Mouse (Mus musculus): ENCODE measurements at regions not wholly inside any gene's neighbourhood (a gene's known extent, or its start where the extent isn't known, plus 50 kb on each side); places are given as distances from the start of the nearest gene placed in this dataset.

DNA sequence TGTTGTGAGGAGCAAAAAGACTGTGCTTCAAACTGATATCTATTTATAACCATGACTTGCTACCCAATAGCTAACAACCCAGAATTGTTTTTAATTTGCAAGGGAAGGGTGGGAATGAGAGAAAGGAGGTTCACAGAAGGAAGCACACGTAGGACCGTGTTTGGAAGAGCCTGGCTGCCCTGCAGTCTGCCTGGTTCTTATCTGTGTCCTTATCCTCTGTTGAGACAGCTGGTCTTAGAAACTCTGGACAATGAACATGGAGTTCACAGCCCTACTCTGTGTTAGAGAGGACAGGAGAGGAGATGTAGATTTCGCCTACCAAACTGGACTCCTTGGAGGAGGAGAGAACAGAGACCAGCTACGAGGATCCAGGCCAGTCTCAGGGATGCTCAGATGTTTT, 141.5 kb upstream of the Jun start:
- H3K4me1 ChIP-seq (replicated peaks), result peaks cover 12% of the 10 kb centered on the region
- no peak overlapping the region for H3K4me3 ChIP-seq (replicated peaks)
- H3K36me3 ChIP-seq, result no peaks in the 10 kb centered on the region
- peak overlapping the region; percentile 29; the same call in 1 of the 2 replicates for H3K27ac ChIP-seq
- H3K4me2 ChIP-seq (replicated peaks), result no peak overlapping the region
- ATAC-seq, result peak; percentile 21; the same call in 1 of the 2 replicates
- no peak overlapping the region for H3K9ac ChIP-seq
- H3K27me3 ChIP-seq (replicated peaks), result no peaks in the 10 kb centered on the region
- WGBS, result 82% methylated on average over 4 of the region's 4 CpGs
- H3K9me3 ChIP-seq, result no peaks in the 10 kb centered on the region

DNA sequence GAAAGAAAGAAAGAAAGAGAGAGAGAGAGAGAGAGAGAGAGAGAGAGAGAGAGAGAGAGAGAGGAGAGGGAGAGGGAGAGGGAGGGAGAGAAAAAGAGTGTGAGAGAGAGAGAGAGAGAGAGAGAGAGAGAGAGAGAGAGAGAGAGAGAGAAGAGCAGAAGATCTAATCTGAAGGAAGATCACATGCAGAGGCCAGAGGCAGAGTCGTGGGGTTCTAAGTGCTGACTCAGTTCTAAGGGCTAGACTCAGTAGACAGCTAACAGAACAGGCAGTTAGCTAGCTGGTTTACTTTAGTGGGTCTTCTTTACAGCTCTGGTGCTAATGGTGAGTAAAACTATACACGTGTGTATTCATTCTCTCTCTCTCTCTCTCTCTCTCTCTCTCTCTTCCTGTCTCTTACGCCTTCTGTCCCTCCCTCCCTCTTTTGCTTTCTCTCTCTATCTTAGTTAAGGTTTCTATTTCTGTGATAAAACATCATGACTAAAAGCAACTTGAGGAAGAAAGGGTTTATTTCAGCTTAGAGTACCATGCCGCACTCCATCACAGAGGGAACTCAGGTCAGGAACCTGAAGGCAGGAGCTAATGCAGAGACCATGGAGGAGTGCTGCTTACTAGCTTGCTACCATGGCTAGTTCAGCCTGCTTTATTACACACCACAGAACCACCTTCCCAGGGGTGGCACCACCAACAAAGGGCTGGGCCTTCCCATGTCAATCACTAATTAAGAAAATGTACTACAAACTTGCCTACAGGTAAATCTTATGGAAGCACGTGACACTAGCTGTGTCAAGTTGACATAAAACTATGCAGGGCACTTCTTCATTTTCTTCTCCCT, 142.8 kb upstream of the Jun start:
- Histone ChIP-seq H3K4me3 (replicated peaks) (no peak overlapping the region), H3K27ac (no peak overlapping the region), H3K4me1 (replicated peaks) (peaks cover 12% of the 10 kb centered on the region), H3K27me3 (replicated peaks) (no peaks in the 10 kb centered on the region), H3K36me3 (no peaks in the 10 kb centered on the region), H3K9me3 (no peaks in the 10 kb centered on the region), H3K9ac (no peak overlapping the region), H3K4me2 (replicated peaks) (no peak overlapping the region)
- no peak for ATAC-seq
- 65% methylated on average over 5 of the region's 5 CpGs for WGBS

DNA sequence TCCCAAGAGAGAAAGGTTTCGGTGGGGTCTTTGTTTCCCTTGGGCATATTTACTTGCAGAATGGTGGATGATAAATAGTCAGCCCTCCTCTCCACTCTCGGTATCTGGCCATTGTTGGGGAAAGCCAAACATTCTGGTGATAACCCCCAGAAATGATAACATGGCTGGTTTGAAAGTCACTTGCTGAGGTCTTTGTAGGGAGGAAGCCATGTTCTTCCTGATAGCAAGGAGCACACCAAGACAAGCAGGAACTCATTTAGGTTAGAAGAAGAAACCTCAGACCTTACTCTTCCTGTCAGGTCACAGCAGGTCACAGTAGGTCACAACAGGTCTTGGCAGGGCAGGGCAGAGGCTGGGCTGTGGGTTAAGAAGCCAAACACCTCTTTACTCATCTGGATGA, 144.1 kb upstream of the Jun start:
- no peak overlapping the region for H3K9ac ChIP-seq
- H3K4me2 ChIP-seq (replicated peaks), result no peak overlapping the region
- no peak for ATAC-seq
- no peak overlapping the region for H3K27ac ChIP-seq
- H3K9me3 ChIP-seq, result no peaks in the 10 kb centered on the region
- H3K4me1 ChIP-seq (replicated peaks), result peaks cover 12% of the 10 kb centered on the region
- H3K27me3 ChIP-seq (replicated peaks), result no peaks in the 10 kb centered on the region
- H3K36me3 ChIP-seq, result no peaks in the 10 kb centered on the region
- 49% methylated on average over 2 of the region's 2 CpGs for WGBS
- no peak overlapping the region for H3K4me3 ChIP-seq (replicated peaks)

DNA sequence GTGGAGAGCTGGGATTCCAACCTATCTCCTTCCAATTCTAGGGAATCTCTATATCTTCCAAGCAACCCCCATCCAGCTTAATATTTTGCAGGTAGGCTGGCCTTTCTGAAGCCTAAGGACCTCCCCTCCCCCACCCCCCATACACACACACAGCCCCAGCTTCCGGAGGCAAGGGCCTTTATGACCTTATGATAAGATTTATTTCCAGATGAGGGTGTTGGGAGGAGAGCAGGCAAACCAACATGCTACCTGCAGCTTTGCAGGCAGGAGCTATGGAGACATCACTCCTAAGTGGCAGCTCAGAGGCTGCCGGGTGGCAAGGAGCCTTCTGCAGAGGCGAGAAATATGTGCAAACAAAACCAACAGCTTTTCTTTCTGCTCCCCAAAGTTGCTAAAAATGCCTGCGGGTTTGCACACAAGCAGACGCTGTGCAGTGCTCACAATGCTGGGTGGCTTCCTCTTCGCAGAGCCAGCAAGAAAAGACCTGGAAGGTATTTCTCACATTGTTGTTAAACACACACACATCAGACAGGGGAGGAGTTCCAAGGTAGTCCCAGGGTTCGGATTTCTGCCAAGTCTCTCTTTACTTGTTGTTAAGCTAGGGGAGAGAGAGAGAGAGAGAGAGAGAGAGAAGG, 145.2 kb upstream of the Jun start:
- Histone ChIP-seq H3K9ac (no peak overlapping the region), H3K4me3 (replicated peaks) (no peak overlapping the region), H3K27me3 (replicated peaks) (no peaks in the 10 kb centered on the region), H3K4me1 (replicated peaks) (peaks cover 12% of the 10 kb centered on the region), H3K9me3 (no peaks in the 10 kb centered on the region), H3K4me2 (replicated peaks) (no peak overlapping the region), H3K36me3 (no peaks in the 10 kb centered on the region), H3K27ac (no peak overlapping the region)
- peak; percentile 69 for ATAC-seq
- 20% methylated on average over 7 of the region's 7 CpGs for WGBS

DNA sequence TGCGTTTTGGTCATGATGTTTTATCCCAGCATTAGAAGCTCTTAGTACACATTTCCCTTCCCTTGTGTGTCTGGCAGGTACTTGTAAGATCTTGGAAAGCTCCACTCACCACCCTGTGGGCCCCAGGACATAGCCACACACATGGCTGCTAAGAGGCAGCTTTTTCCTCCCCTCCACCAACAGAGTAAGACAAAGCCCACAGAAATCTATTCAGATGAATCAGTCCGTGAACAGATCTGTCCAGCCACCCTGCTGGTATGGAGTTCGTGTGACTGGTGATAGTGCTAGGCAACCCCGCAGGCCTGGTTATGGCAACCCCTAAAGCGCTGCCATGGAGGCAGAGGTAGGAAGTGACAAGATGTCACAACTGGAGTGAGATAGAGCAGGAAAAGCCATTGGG, 147.4 kb upstream of the Jun start:
- no peak overlapping the region for H3K9ac ChIP-seq
- no peaks in the 10 kb centered on the region for H3K27me3 ChIP-seq (replicated peaks)
- H3K9me3 ChIP-seq, result no peaks in the 10 kb centered on the region
- no peaks in the 10 kb centered on the region for H3K36me3 ChIP-seq
- no peak overlapping the region for H3K27ac ChIP-seq
- H3K4me3 ChIP-seq (replicated peaks), result no peak overlapping the region
- no peak overlapping the region for H3K4me2 ChIP-seq (replicated peaks)
- WGBS, result 85% methylated on average over 5 of the region's 5 CpGs
- peaks cover 9% of the 10 kb centered on the region for H3K4me1 ChIP-seq (replicated peaks)
- ATAC-seq, result no peak

DNA sequence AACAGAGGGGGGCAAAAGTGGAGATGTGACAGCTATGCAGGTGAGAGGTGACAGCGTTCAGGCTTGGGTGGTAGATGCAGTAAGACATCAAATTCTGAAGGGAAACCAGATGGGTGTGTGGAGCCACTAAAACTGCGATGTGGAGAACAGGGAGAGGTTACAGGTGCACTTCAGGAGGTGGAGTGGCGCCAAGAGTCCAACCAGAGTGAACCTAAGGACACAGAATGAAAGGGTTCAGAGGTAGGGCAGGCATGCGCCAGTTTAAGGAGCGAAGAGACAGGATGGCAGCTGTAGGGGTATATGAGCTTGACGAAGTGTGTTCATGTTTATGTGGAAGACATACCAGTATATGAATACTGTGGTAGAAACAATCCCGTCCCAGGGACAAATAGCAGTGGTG, 148.1 kb upstream of the Jun start:
- Histone ChIP-seq H3K4me3 (replicated peaks) (no peak overlapping the region), H3K36me3 (no peaks in the 10 kb centered on the region), H3K27me3 (replicated peaks) (no peaks in the 10 kb centered on the region), H3K4me2 (replicated peaks) (no peak overlapping the region), H3K27ac (no peak overlapping the region), H3K9me3 (no peaks in the 10 kb centered on the region), H3K4me1 (replicated peaks) (peaks cover 9% of the 10 kb centered on the region), H3K9ac (no peak overlapping the region)
- no peak for ATAC-seq
- 87% methylated on average over 7 of the region's 7 CpGs for WGBS

DNA sequence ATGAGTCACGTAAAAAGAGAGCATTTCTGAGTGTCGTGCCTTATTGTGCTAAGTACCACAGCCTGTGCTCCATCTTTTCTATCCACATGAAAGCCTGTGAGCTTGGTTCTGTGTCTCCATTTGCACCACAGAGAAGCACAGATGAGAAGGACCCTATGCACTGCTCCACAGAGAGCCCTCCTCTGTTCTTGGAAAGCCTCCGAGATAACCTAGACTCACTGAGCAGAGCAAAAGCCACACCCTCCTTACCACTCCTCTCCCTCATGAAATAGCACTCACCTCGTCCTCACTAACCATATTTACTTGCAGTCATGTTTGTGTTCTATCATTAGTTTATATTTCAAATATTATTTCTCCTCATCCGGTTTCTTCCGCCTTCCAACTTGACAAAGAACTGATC, 150.5 kb upstream of the Jun start:
- ATAC-seq, result no peak
- WGBS, result 84% methylated on average over 6 of the region's 6 CpGs

DNA sequence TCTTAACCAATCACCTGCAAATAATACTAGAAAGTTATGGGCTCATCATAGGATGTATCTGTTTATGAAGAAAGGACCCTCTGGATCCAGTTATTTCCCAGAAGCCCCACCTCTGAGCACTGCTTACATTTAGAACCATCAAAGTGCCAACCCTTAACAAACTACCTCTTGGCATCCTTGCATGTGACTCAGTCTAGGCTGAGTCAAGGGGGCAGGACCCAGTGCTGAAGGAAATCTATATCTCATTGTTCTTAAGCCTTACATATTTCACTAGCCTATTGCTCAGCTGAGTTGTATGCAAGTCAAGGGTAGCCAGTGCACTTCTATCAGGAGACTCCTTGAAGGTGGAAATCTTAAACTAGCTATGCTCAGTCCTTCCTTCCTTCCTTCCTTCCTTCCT, 151.6 kb upstream of the Jun start:
- H3K9me3 ChIP-seq, result no peaks in the 10 kb centered on the region
- H3K36me3 ChIP-seq, result no peaks in the 10 kb centered on the region
- no peak overlapping the region for H3K4me2 ChIP-seq (replicated peaks)
- H3K27me3 ChIP-seq (replicated peaks), result no peaks in the 10 kb centered on the region
- H3K4me3 ChIP-seq (replicated peaks), result no peak overlapping the region
- no peak for ATAC-seq
- no peak overlapping the region for H3K27ac ChIP-seq
- H3K9ac ChIP-seq, result no peak overlapping the region
- no peaks in the 10 kb centered on the region for H3K4me1 ChIP-seq (replicated peaks)

More for the DNA sequence above, 150.5 kb upstream of the Jun start:
- Histone ChIP-seq H3K4me3 (replicated peaks) (no peak overlapping the region), H3K27me3 (replicated peaks) (no peaks in the 10 kb centered on the region), H3K9ac (no peak overlapping the region), H3K9me3 (no peaks in the 10 kb centered on the region), H3K4me1 (replicated peaks) (no peaks in the 10 kb centered on the region), H3K4me2 (replicated peaks) (no peak overlapping the region), H3K27ac (no peak overlapping the region), H3K36me3 (no peaks in the 10 kb centered on the region)

DNA sequence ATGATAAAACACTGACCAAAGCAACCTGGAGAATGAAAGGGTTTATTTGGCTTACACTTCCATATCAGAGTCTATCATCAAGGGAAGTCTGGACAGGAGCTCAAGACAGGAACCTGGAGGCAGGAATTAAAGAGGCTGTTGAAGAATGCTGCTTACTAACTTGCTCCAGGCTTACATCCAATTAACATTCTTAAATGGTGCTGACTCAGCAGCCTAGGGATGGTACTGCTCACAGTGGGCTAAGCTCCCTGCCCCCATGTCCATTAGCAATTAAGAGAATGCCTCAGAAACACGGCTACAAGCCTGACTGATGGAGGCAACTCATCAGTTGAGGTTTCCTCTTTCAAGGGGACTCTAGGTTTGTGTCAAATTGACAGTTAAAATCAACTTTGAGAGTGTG, 153.3 kb upstream of the Jun start:
- Histone ChIP-seq H3K36me3 (no peaks in the 10 kb centered on the region), H3K9ac (no peak overlapping the region), H3K4me3 (replicated peaks) (no peak overlapping the region), H3K27ac (no peak overlapping the region), H3K4me2 (replicated peaks) (no peak overlapping the region), H3K9me3 (no peaks in the 10 kb centered on the region), H3K4me1 (replicated peaks) (no peaks in the 10 kb centered on the region), H3K27me3 (replicated peaks) (no peaks in the 10 kb centered on the region)
- no peak for ATAC-seq
- 71% methylated on average over 1 of the region's 1 CpGs for WGBS

DNA sequence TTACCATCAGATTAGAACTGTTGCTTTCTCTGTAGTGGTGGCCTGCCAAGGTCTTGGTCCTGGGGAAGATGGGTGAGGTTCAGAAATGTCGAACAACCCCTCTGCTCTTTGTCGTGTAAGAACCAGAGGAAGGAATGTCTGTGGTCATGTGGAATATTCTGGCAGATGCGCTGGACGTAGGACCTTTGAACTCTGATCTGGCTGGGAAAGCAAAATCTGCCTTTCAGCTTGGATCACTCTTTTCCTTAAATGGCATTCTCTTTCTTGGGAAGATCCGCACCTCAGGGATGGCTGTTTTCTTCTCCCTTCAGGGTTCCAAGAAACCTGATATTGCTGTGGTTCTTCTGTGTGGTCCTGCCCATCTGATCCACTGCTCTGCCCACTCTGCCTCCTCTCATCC, 155.8 kb upstream of the Jun start:
- no peak for ATAC-seq
- 61% methylated on average over 5 of the region's 5 CpGs for WGBS
- no peaks in the 10 kb centered on the region for H3K4me1 ChIP-seq (replicated peaks)

DNA sequence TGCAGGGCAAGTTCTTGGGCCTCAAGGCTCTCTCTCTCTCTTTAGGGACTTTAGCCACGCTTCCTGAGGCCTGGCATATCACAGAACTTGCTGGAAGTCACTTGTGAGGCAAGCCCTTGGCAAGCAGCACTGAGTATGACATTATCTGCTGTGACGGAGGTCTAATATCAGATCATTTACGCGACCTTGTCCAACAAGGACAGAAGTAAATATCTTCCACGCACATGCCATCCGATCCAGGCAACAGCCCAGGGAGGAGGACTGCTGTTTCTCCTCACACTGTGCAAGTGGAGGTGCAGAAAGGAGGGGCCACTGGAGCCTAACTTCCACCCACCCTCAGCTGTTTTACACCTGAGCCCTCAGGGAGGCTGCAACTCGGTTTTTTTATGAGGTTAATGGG, 156.8 kb upstream of the Jun start:
- Histone ChIP-seq H3K36me3 (no peaks in the 10 kb centered on the region), H3K27me3 (replicated peaks) (no peaks in the 10 kb centered on the region), H3K4me3 (replicated peaks) (no peak overlapping the region), H3K9me3 (no peaks in the 10 kb centered on the region), H3K4me1 (replicated peaks) (no peaks in the 10 kb centered on the region), H3K4me2 (replicated peaks) (no peak overlapping the region), H3K9ac (no peak overlapping the region), H3K27ac (no peak overlapping the region)
- no peak for ATAC-seq
- 62% methylated on average over 7 of the region's 7 CpGs for WGBS

More for the DNA sequence above, 155.8 kb upstream of the Jun start:
- H3K4me2 ChIP-seq (replicated peaks), result no peak overlapping the region
- no peaks in the 10 kb centered on the region for H3K9me3 ChIP-seq
- H3K27ac ChIP-seq, result no peak overlapping the region
- no peak overlapping the region for H3K4me3 ChIP-seq (replicated peaks)
- H3K27me3 ChIP-seq (replicated peaks), result no peaks in the 10 kb centered on the region
- no peaks in the 10 kb centered on the region for H3K36me3 ChIP-seq
- no peak overlapping the region for H3K9ac ChIP-seq

DNA sequence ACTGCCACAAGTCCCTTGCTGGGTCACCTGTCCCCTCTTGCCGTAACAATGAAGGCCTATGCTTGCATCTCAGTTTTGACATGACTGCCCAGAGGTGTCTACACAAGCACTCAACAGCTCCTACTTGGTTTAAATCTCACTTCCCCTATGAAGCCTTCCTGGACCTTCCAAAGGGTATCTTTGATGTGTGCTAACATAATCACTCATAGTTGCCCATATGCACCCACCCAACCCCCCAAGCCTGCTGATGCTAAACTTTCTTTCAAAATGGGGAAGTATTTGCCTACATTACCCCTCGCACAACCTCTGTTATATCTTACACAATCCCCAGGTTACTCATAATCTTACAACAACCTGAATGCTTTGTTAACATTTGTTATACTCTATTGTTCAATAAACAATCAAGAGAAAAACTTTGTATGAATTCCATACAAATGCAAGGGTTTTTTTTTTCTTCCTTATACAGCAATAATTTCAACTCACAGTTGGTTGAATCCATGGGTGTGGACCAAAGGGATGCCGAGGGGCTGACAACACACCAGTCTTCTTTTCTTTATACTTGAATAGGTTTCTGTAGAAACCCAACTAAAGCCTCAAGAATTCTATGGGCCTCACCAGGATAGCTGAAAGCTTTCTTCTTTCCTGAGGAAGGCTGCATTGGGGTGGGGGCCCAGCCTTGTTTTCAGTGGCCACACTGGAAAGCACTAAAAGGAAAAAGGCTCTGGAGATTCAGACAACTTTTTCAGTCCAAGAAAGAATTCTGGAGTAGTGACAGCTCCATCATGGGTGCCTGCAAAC, 157.5 kb upstream of the Jun start:
- Histone ChIP-seq H3K27me3 (replicated peaks) (no peaks in the 10 kb centered on the region), H3K4me2 (replicated peaks) (no peak overlapping the region), H3K4me1 (replicated peaks) (no peaks in the 10 kb centered on the region), H3K36me3 (no peaks in the 10 kb centered on the region), H3K9ac (no peak overlapping the region), H3K27ac (no peak overlapping the region), H3K9me3 (no peaks in the 10 kb centered on the region), H3K4me3 (replicated peaks) (no peak overlapping the region)
- no peak for ATAC-seq
- WGBS, result 88% methylated on average over 3 of the region's 3 CpGs
